Mouse (Mus musculus) hindbrain, embryonic 12.5 days (tissue): ENCODE measurements around the gene Mbnl2. TPM values are rescaled to one million over a fixed set of nuclear protein-coding genes. Genes with fewer than 3 reads are reported as not detected.

Experiments
- ATAC-seq: fragments of 200-750 bp; cut with Nextera tagmentation; 2 replicates; pipeline ENCODE4 v1.8.0; 2017; ENCODE audit warnings: moderate TSS enrichment; ENCODE audit not compliant: low FRiP score
- H3K27ac ChIP-seq: fragments of 300-500 bp; sonication (generic); 2 replicates; pipeline ENCODE4 v1.5.1; 2016; ENCODE audit warnings: mild to moderate bottlenecking
- H3K27me3 ChIP-seq: fragments of 300-500 bp; sonication (generic); 2 replicates; pipeline ENCODE4 v1.6.1; 2016; ENCODE audit warnings: mild to moderate bottlenecking
- H3K36me3 ChIP-seq: fragments of 300-500 bp; sonication (generic); 2 replicates; pipeline ENCODE4 v1.6.1; 2016; ENCODE audit warnings: mild to moderate bottlenecking
- H3K4me1 ChIP-seq: fragments of 300-500 bp; sonication (generic); 2 replicates; pipeline ENCODE4 v1.6.1; 2016
- H3K4me2 ChIP-seq: fragments of 300-500 bp; sonication (generic); replicated peaks from 2 replicates; pipeline ENCODE4 v1.6.1; 2016; ENCODE audit warnings: mild to moderate bottlenecking
- H3K4me3 ChIP-seq: fragments of 300-500 bp; sonication (generic); 2 replicates; pipeline ENCODE4 v1.5.1; 2016; ENCODE audit warnings: mild to moderate bottlenecking
- H3K9ac ChIP-seq: fragments of 300-500 bp; sonication (generic); 2 replicates; pipeline ENCODE4 v1.6.1; 2016; ENCODE audit warnings: mild to moderate bottlenecking, moderate library complexity
- H3K9me3 ChIP-seq: fragments of 300-500 bp; sonication (generic); replicated peaks from 2 replicates; pipeline ENCODE4 v1.6.1; 2016; ENCODE audit warnings: mild to moderate bottlenecking
- WGBS: fragments of 180-500 bp; shearing (Covaris S2); methylation state at CpG from one replicate; pipeline ENCODE4 v1.1.7; 2016; 5-methylcytosine and 5-hydroxymethylcytosine counted together
- polyA plus RNA-seq: library from polyadenylated mRNA; unstranded; fragments of >200 nt; fragmentation: Nextera tagmentation; extraction: Ambion mirVana; gene quantifications from 2 replicates; pipeline ENCODE4 v1.2.1, GENCODE M21; 2016

Gene Mbnl2
- 47.2 and 60.3 TPM in 2 replicates for polyA plus RNA-seq

GRCm38 (mm10) chr14:120275246-120276238 lies at the start of gene Mbnl2:
Mbnl2 (plus strand) TSS chr14:120275669.
- peaks cover 47% of the 10 kb centered on the region for H3K4me1 ChIP-seq
- peak within 1 kb of the TSS; percentile 70 for H3K9ac ChIP-seq
- ATAC-seq: peak; percentile 99
- H3K9me3 ChIP-seq: no peaks in the 10 kb centered on the region
- WGBS: 2% methylated on average over 35 of the region's 35 CpGs
- H3K27me3 ChIP-seq: no peaks in the 10 kb centered on the region
- peak within 1 kb of the TSS; percentile 69 for H3K4me2 ChIP-seq
- peak within 1 kb of the TSS; percentile 88 for H3K27ac ChIP-seq
- H3K36me3 ChIP-seq: no peaks in the 10 kb centered on the region
- peak within 1 kb of the TSS; percentile 59 for H3K4me3 ChIP-seq

- Histone ChIP-seq H3K4me1 (peaks cover 6% of the 10 kb centered on the region; the same call in 1 of the 2 replicates), H3K27ac (no peak overlapping the region), H3K4me2 (no peak overlapping the region), H3K9ac (no peak overlapping the region), H3K4me3 (no peak overlapping the region), H3K9me3 (no peaks in the 10 kb centered on the region; the same call in 1 of the 2 replicates), H3K36me3 (no peaks in the 10 kb centered on the region), H3K27me3 (no peaks in the 10 kb centered on the region)
- 73% methylated on average over 7 of the region's 7 CpGs for WGBS
- ATAC-seq: no peak
Observed at GRCm38 (mm10) chr14:120232076-120232496, 43.4 kb upstream of the Mbnl2 start.

GRCm38 (mm10) chr14:120235610-120236009 lies 39.9 kb upstream of the Mbnl2 start:
- no peaks in the 10 kb centered on the region for H3K36me3 ChIP-seq
- no peaks in the 10 kb centered on the region for H3K27me3 ChIP-seq
- no peak overlapping the region for H3K4me3 ChIP-seq
- 86% methylated on average over 7 of the region's 7 CpGs for WGBS
- H3K27ac ChIP-seq: no peak overlapping the region
- H3K9me3 ChIP-seq: no peaks in the 10 kb centered on the region
- H3K4me1 ChIP-seq: peaks cover 6% of the 10 kb centered on the region; the same call in 1 of the 2 replicates
- ATAC-seq: no peak
- H3K4me2 ChIP-seq: no peak overlapping the region
- no peak overlapping the region for H3K9ac ChIP-seq

- Histone ChIP-seq H3K4me2 (no peak overlapping the region), H3K4me1 (no peaks in the 10 kb centered on the region), H3K36me3 (no peaks in the 10 kb centered on the region), H3K27me3 (no peaks in the 10 kb centered on the region), H3K9ac (no peak overlapping the region), H3K27ac (no peak overlapping the region), H3K4me3 (no peak overlapping the region), H3K9me3 (no peaks in the 10 kb centered on the region)
- no peak for ATAC-seq
Observed at GRCm38 (mm10) chr14:120238501-120238900, 37.0 kb upstream of the Mbnl2 start.

- WGBS: 77% methylated on average over 4 of the region's 4 CpGs
- Histone ChIP-seq H3K9ac (no peak overlapping the region), H3K4me1 (0 out of 2 replicates have a peak, but pooled peaks cover 3% of the 10 kb centered on the region), H3K4me3 (no peak overlapping the region), H3K27ac (no peak overlapping the region), H3K36me3 (no peaks in the 10 kb centered on the region), H3K9me3 (no peaks in the 10 kb centered on the region), H3K4me2 (no peak overlapping the region), H3K27me3 (no peaks in the 10 kb centered on the region)
- ATAC-seq: no peak
Observed at GRCm38 (mm10) chr14:120240209-120240608, 35.3 kb upstream of the Mbnl2 start.

GRCm38 (mm10) chr14:120242711-120243110 lies 32.8 kb upstream of the Mbnl2 start:
- Histone ChIP-seq H3K36me3 (no peaks in the 10 kb centered on the region), H3K9ac (no peak overlapping the region), H3K4me2 (no peak overlapping the region), H3K27me3 (no peaks in the 10 kb centered on the region), H3K4me3 (no peak overlapping the region), H3K9me3 (no peaks in the 10 kb centered on the region), H3K4me1 (0 out of 2 replicates have a peak, but pooled peaks cover 3% of the 10 kb centered on the region), H3K27ac (no peak overlapping the region)
- WGBS: 64% methylated on average over 5 of the region's 5 CpGs
- no peak for ATAC-seq

GRCm38 (mm10) chr14:120245081-120245705 lies 30.3 kb upstream of the Mbnl2 start:
- Histone ChIP-seq H3K9ac (no peak overlapping the region), H3K9me3 (no peaks in the 10 kb centered on the region), H3K27me3 (no peaks in the 10 kb centered on the region), H3K27ac (no peak overlapping the region), H3K36me3 (no peaks in the 10 kb centered on the region), H3K4me1 (0 out of 2 replicates have a peak, but pooled peaks cover 3% of the 10 kb centered on the region), H3K4me2 (no peak overlapping the region), H3K4me3 (no peak overlapping the region)
- ATAC-seq: no peak
- WGBS: 69% methylated on average over 8 of the region's 8 CpGs

GRCm38 (mm10) chr14:120253331-120253730 lies 22.1 kb upstream of the Mbnl2 start:
- WGBS: 79% methylated on average over 7 of the region's 7 CpGs

GRCm38 (mm10) chr14:120256146-120256545 lies 19.3 kb upstream of the Mbnl2 start:
- ATAC-seq: no peak
- Histone ChIP-seq H3K9me3 (peaks cover 4% of the 10 kb centered on the region; the same call in 1 of the 2 replicates), H3K9ac (no peak overlapping the region), H3K27me3 (no peaks in the 10 kb centered on the region), H3K36me3 (no peaks in the 10 kb centered on the region), H3K27ac (no peak overlapping the region), H3K4me2 (no peak overlapping the region), H3K4me3 (no peak overlapping the region), H3K4me1 (no peaks in the 10 kb centered on the region)
- WGBS: 97% methylated on average over 2 of the region's 2 CpGs

More at GRCm38 (mm10) chr14:120253331-120253730, 22.1 kb upstream of the Mbnl2 start:
- H3K4me1 ChIP-seq: no peaks in the 10 kb centered on the region
- H3K4me2 ChIP-seq: no peak overlapping the region
- H3K9me3 ChIP-seq: peaks cover 4% of the 10 kb centered on the region; the same call in 1 of the 2 replicates
- H3K4me3 ChIP-seq: no peak overlapping the region
- no peak for ATAC-seq
- H3K27ac ChIP-seq: no peak overlapping the region
- no peaks in the 10 kb centered on the region for H3K27me3 ChIP-seq
- no peak overlapping the region for H3K9ac ChIP-seq
- no peaks in the 10 kb centered on the region for H3K36me3 ChIP-seq

GRCm38 (mm10) chr14:120256623-120257384 lies 18.7 kb upstream of the Mbnl2 start:
- no peak overlapping the region for H3K27ac ChIP-seq
- H3K9me3 ChIP-seq: peaks cover 4% of the 10 kb centered on the region; the same call in 1 of the 2 replicates
- no peak overlapping the region for H3K4me3 ChIP-seq
- H3K9ac ChIP-seq: no peak overlapping the region
- H3K36me3 ChIP-seq: no peaks in the 10 kb centered on the region
- H3K4me2 ChIP-seq: no peak overlapping the region
- ATAC-seq: no peak
- no peaks in the 10 kb centered on the region for H3K4me1 ChIP-seq
- WGBS: 82% methylated on average over 15 of the region's 15 CpGs
- H3K27me3 ChIP-seq: no peaks in the 10 kb centered on the region

GRCm38 (mm10) chr14:120257483-120257882 lies 18.0 kb upstream of the Mbnl2 start:
- Histone ChIP-seq H3K27me3 (no peaks in the 10 kb centered on the region), H3K4me2 (no peak overlapping the region), H3K36me3 (no peaks in the 10 kb centered on the region), H3K9me3 (peaks cover 4% of the 10 kb centered on the region; the same call in 1 of the 2 replicates), H3K9ac (no peak overlapping the region), H3K4me3 (no peak overlapping the region), H3K4me1 (no peaks in the 10 kb centered on the region), H3K27ac (no peak overlapping the region)
- WGBS: 85% methylated on average over 6 of the region's 6 CpGs
- no peak for ATAC-seq
